Mouse (Mus musculus) layer of hippocampus, adult 18-20 months (tissue): ENCODE measurements around the gene Ccdc189. TPM values are rescaled to one million over a fixed set of nuclear protein-coding genes. Genes with fewer than 3 reads are reported as not detected.
A peak's percentile ranks its signal among the peaks of the same experiment; 100 is the strongest.

Experiments
- DNase-seq, 2 experiments: peaks; one replicate each; pipeline ENCODE4 v3.0.0; 2022; ENCODE audit warnings: low spot score in 2 of 2
- total RNA-seq, 2 experiments: library from RNA; stranded (reverse); gene quantifications; 2 replicates each; pipeline ENCODE4 v1.2.3; 2021

The Ccdc189 gene
- total RNA-seq, 2 experiments from 2014 or later: 9.5 to 10.4 TPM

DNA sequence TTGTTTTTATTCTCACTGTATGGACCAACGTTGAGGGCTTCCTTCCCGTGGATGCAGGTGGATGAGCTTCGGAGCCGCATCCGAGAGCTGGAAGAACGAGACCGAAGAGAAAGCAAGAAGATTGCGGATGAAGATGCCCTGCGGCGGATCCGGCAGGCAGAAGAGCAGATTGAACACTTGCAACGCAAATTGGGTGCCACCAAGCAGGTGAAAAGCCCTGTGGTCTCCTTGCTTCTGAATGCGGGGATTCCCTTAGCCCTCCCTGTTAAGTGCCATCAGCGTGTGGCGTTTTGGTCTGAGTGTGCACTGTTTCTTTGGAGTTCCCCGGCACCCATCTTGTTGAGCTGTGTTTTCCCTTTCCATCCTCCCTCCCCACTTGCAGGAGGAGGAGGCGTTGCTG, 8.4 kb upstream of the Ccdc189 start:
- no peak for DNase-seq

DNA sequence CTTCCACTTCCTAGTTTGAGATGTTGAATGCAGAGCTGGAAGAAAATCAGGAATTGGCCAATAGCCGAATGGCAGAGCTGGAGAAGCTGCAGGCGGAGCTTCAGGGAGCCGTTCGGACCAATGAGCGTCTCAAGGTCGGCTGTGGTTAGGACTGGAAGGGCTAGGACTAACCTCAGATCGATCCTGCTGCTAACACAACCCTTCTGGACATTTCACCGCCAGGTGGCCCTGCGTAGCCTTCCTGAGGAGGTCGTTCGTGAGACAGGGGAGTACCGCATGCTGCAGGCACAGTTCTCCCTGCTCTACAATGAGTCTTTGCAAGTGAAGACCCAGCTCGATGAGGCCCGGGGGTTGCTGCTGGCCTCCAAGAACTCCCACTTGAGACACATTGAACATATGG, 4.2 kb upstream of the Ccdc189 start:
- DNase-seq: no peak

DNA sequence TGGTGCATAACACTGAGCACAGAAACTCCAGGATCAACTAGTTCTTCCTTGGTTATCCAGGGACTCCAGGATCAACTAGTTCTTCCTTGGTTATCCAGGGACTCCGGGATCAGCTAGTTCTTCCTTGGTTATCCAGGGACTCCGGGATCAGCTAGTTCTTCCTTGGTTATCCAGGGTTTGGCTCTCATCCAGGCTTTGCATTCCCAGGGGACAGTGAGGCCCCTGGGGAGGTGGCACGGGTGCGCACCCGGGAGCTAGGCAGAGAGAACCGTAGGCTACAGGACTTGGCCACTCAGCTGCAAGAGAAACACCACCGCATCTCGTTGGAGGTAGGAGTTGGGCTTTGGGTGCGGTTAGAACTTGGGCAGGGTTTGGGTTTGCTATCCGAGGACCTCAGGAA, 2.7 kb upstream of the Ccdc189 start:
- DNase-seq: no peak

DNA sequence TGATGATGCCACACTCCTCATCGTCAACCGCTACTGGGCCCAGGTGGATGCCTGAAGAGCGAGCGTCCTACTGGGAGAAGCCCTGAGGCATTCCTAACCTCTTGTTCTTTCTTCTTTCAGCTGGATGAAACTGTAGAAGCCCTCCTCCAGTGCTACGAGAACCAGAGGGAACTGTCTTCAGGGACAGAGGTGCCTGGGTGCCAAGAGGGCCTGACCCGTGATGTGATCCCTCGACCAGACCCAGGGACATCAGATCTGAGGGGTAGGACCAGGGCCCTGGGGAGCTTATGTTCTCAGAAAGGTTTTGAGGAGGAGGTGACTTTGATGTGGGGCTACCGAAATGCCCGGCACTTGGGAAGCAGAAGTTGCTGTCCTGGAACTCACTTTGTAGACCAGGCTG, 1.2 kb upstream of the Ccdc189 start:
- no peak for DNase-seq

DNA sequence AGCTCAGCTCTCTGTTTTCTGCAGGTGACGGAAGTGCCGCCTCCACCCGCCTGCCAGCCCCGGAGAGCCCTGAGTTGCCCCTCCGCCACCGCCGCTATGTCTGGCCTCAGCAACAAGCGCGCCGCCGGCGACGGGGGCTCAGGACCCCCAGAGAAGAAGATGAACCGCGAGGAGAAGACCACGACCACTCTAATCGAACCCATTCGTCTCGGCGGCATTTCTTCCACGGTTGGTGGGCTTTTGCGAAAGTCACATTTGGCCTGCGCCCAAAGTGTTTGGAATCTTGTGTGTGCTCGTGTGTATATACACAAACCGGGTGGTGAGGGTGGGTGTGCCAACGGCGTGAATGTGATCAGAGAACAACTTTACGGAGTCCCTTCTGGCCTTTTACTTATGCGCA, 506 bp upstream of the Ccdc189 start:
- DNase-seq: no peak

DNA sequence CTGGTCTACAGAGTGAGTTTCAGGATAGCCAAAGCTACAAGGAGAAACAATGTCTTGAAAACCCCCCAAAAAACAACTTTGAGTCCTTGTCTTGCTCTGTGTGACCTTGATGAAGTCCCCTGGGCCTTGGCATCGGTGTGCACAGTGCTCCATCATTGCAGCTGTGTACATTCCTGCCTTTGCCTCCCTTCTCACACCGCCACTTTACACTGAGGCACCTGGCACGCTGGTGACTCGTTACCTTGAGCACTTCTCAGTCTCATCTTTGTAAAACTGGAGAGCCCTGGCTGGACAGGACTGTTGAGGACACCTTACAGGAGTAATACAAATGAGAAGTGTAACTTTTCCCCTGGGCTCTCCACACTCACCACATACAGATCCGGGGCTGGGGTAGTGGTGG, 1.2 kb downstream of the Ccdc189 start:
- no peak for DNase-seq

DNA sequence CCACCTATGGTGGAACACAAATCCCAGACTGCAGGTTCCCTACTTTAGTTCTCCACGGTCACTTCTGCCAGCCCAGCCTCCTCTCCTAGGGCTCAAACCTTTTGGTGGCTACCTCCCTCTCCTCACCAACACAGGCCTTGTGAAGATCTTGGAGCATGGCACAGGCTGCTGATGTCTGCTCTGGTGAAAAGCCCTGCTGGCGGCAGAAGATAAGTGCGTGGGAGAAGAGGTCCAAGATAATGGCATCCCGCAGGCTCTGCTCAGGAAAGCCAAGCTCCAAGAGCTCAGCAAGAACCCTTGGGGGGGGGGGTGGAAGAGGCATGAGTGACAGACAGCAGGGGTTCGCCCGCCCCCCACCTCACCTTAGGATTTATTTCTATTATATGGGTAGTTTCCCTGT, 2.2 kb downstream of the Ccdc189 start:
- no peak for DNase-seq

DNA sequence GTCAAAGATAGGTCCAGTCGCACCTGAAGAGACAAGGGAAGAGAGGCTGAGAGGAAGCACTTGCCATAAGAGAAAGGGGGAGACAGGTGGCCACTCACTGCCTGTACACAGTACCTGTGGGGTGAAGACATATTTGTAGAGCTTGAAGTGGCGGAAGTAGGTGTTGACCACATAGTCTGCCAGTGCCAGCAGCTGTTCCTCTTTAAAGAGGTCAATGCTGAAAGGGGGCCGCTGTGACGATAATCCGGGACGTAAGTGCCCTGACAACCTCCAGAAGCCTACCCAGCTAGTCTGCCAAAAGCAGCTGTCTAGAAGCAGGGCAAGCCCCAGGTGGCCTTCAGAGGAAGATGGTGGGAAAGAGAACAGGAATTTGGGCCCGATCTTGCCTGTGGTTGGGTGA, 3.4 kb downstream of the Ccdc189 start:
- no peak for DNase-seq

DNA sequence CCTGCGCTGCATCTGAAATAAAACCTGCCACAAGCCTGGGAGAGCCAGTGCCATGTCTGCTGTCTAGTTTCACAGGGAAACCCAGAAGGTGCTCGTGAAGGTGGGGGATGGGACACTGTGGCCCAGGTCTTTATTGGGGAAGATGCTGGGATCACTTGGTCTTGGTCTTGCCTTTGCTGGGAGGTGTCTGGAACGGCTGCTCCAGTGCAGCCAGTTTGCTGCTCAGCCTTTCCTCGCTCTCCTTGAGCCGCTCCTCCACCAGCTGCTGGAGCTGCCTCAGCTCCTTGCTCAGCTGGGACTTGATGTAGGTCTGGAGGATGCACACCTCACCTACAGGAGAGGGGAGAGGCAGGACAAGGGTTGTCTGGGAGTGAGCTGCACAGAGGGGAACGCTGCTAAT, 5.1 kb downstream of the Ccdc189 start:
- DNase-seq: no peak

DNA sequence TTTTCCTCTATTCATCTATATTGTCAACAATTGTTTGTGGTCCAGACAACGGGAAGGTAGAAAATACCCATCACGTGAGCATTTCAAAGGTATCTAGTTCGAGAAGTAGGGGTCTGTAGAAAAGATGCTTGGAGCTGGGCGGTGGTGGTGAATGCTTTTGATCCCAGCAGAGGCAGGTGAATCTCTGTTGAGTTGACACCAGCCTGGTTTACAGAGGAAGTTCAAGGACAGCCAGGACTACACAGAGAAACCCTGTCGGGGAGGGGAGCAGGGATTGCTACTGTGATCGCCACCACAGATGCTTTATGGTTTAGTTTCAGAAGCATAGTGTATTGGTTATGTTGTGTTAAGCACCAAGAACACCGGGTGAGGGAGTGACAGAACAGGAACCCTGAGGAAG, 14.3 kb downstream of the Ccdc189 start:
- no peak for DNase-seq

DNA sequence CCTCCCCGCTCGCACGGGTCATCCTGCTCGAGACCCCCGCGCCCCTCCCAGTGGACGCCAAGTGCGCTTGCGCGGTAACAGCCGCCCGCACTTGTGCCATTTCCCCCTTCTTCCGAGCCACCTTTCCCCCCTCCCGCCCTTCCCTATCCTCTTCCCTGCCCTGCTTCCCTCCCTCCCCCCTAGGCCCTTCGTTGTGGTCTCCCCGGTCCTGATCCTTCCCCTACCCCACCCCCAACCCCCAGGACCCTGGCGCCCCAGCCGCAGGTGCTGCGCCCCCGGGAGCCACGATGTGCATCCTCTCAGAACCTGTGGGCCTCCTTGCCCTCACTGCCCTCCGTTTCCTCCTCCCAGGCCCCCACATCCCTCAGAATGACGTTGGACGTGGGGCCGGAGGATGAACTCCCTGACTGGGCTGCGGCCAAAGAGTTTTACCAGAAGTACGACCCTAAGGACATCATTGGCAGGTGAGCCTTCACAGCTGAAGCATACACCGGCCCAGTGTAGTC, 14.8 kb downstream of the Ccdc189 start:
- no peak for DNase-seq

DNA sequence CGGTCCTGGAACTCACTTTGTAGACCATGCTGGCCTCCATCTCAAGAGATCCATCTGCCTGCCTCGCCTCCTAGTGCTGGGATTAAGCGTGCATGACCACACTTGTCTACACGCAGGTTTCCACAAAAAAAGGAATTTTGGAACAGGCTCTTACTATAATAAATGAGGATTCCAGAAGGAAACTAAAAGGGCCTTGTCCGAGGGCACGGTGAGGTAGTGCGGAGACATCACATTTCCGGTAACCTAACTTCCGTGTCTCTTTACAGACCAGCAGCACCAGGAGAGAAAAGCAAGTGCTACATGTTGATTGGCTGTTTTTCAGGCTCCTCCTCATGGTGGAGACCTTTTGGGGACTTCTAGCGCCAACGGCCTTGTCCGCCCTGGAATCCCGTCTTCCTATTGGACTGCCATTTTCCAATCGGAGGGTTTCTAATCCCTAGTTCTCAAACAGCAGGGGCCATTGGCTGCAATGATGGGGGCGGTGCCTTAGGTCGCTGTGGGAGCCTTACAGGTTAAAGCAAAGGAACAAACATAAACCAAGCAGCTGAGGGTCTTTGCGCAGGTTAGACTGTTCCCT, 15.4 kb downstream of the Ccdc189 start, which contains the start of gene Phkg2:
Gene Phkg2, plus strand, starts transcription at position 446 of the 577 bp plus-strand sequence.
- peak; percentile 92 to 96 for DNase-seq

DNA sequence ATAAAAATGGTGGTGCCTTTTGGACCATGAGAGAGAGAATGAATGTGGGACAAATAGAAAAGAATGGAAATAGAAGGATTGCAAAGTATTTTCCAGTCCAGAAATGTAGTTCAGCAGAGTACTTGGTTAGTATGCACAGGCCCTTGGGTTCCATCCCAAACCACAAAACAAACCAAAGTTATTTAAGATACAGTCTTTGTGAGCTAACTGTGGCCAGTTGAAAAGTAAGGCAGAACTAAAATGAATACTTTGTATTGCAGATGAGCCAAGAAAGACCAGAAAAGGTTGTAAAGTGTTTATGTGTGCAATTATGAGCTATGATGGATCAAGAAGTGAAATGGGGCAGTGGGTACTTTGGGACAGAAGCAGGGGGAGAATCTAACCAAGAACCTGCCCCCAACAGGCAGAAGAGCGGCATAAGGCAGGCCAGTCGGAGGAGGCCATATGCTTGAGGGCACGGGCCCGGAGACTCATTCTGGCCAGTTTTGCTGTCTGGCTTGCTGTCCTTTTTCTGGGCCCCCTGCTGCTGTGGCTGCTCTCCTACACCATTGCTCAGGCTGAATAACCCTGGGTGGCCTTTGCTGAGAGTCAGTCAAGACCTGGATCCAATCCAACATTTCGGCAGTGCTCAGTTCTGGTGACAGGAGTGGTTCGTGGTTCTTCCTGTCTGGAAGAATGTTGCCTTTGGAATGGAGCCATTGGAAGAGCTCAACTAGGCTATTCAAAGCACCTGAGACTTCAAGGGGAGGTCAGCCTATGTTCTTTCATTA, 23.8 kb downstream of the Ccdc189 start:
- peak in 1 of 2 experiments; percentile 11 for DNase-seq

DNA sequence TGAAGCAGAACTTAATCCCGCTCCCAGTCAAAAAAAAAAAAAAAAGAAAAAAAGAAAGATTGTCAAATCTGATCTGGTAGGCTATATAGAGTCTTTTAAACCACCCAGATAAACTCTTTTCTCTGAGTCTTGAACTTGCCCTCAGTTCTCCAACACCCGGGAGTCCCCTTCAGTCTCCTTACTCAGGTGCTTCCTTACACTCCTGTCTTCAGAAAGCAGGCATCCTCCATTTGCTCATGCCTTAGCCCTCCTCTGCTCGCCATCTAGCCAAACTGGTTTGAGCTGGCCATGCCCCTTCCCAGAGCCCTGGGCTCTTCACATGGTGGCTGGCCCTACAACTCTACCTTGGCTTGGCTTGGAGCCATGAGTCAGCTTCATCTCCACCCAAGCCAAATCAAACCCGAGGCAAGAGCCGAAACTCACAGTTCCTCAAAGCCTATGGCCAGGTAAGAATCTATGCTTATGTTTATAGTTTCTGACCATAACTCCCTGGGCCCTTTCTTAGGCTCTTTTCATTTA, 27.0 kb downstream of the Ccdc189 start, which contains the start of gene Tmem265:
Gene Tmem265, plus strand, starts transcription at position 51 of the 519 bp plus-strand sequence.
- no peak for DNase-seq

DNA sequence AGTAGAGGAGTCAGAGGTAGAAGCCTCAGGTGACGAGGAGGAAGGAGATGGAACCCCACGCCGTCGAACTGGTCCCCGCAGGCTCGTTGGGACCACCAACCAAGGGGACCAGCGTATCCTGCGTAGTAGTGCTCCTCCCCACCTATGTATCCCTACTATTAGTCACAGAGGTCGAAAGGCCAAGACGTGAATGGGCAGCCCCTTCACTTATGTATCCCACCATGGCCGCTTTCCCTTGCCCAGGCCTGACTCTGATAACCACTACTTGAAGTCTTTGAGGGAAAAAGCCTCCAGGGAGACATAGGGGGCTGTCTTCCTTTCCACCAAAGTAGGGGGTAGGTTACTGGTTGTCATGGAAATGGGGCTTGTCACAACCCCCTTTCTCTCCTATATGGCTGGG, 27.8 kb downstream of the Ccdc189 start:
- no peak for DNase-seq

DNA sequence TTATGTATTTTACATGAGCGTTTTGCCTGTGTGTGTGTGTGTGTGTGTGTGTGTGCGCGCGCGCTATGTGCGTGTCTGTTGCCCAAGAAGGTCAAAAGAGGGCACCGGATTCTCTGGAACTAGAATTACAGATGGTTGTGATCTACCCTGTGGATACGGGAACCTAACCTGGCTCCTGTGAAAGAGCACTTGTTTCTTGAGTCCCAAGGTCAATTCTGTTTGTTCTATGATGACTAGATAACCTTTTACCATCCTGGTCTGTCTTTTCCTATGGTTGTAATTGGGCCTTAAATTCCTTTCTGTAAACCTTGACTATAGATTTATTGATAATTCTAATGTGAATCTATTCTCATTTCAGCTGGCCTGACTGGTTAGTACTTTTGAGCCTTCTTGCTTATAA, 36.8 kb downstream of the Ccdc189 start:
- DNase-seq: no peak

DNA sequence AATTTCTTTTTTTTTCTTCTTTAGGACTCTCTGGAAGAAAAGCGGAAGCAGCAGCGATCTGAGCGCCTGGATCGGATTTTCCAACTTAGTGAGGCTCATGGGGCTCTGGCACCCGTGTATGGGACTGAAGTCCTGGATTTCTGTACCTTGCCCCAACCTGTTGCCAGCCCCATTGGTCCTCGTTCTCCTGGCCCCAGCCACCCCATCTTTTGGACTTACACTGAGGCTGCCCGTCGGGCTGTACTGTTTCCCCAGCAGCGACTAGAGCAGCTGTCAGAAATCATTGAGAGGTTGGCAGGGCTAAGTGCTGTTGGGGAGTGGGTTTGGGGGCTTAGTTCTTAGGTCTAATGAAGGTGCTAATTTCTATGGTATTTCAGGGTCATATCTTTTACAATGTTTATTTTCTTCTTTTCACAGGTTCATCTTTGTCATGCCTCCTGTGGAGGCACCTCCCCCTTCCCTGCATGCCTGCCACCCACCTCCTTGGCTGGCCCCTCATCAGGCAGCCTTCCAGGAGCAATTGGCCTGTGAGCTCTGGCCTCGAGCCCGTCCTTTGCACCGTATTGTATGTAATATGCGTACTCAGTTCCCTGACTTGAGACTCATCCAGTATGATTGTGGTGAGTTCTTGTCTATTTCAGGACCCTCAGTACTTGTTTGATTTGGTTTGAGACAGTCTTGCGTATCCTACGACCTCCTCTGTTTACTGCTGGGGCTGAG, 39.1 kb downstream of the Ccdc189 start:
- DNase-seq: peak in 1 of 2 experiments; percentile 36

DNA sequence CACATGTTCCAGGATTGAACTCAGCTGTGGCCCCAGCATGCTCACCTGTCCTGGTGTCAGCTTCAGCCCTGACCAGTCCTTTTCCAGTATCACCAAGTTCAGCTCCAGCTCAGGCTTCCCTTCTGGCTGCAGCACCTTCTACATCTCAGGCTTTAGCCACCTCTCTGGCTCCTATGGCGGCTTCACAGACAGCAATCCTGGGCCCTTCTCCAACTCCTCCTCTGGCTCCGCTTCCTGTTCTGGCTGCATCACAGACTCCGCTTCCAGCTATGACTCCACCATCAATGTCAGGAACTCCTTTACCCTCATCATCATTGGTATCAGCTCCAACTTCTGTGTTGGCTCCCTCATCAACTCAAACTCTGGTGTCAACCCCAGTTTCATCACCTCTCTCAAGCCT, 46.7 kb downstream of the Ccdc189 start:
- no peak for DNase-seq
